Mouse (Mus musculus) gastrocnemius, postnatal 10 days (tissue): Measurements from ENCODE around the gene Gfod1. TPM values are rescaled to one million over a fixed set of nuclear protein-coding genes. Genes with fewer than 3 reads are reported as not detected.

Experiments used
- DNase-seq: peaks from one replicate; pipeline ENCODE4 v3.0.0; 2021; ENCODE audit warnings: mixed read lengths
- total RNA-seq, 2 experiments: library from RNA; stranded (reverse); gene quantifications; 2 replicates each; pipeline ENCODE4 v1.2.3; 2021

Gfod1 gene
- total RNA-seq, 2 experiments from 2014 or later: 6.2 to 6.8 TPM

GRCm38 (mm10) chr13:43200473-43200872 is 103.5 kb downstream of the Gfod1 start:
- no peak for DNase-seq

- peak; percentile 54 for DNase-seq
Observed at GRCm38 (mm10) chr13:43199749-43200148, 104.2 kb downstream of the Gfod1 start.

- DNase-seq: no peak
Observed at GRCm38 (mm10) chr13:43199282-43199681, 104.7 kb downstream of the Gfod1 start.

GRCm38 (mm10) chr13:43197187-43197586 is 106.8 kb downstream of the Gfod1 start:
- no peak for DNase-seq

GRCm38 (mm10) chr13:43196000-43196399 is 108.0 kb downstream of the Gfod1 start:
- DNase-seq: no peak

- DNase-seq: no peak
Observed at GRCm38 (mm10) chr13:43193932-43194331, 110.0 kb downstream of the Gfod1 start.

- DNase-seq: no peak
Observed at GRCm38 (mm10) chr13:43193266-43193665, 110.7 kb downstream of the Gfod1 start.

- no peak for DNase-seq
Observed at GRCm38 (mm10) chr13:43191741-43192192, 112.2 kb downstream of the Gfod1 start.

GRCm38 (mm10) chr13:43191290-43191689 is 112.7 kb downstream of the Gfod1 start:
- no peak for DNase-seq

GRCm38 (mm10) chr13:43187736-43188135 is 116.2 kb downstream of the Gfod1 start:
- DNase-seq: no peak

- no peak for DNase-seq
Observed at GRCm38 (mm10) chr13:43183248-43184055, 120.5 kb downstream of the Gfod1 start.

- peak; percentile 88 for DNase-seq
Observed at GRCm38 (mm10) chr13:43182465-43183201, 121.3 kb downstream of the Gfod1 start.

GRCm38 (mm10) chr13:43181104-43181503 is 122.9 kb downstream of the Gfod1 start:
- no peak for DNase-seq

- DNase-seq: no peak
Observed at GRCm38 (mm10) chr13:43177317-43177716, 126.7 kb downstream of the Gfod1 start.

GRCm38 (mm10) chr13:43176676-43177075 is 127.3 kb downstream of the Gfod1 start:
- no peak for DNase-seq

- peak; percentile 71 for DNase-seq
Observed at GRCm38 (mm10) chr13:43173262-43173661, 130.7 kb downstream of the Gfod1 start.

GRCm38 (mm10) chr13:43172036-43172713 is 131.8 kb downstream of the Gfod1 start:
- DNase-seq: no peak

- DNase-seq: peak; percentile 100
Observed at GRCm38 (mm10) chr13:43171020-43171710, 132.8 kb downstream of the Gfod1 start, which contains the start of gene Tbc1d7. TSS of gene Tbc1d7 (minus strand) at chr13:43171501.

GRCm38 (mm10) chr13:43167721-43168120 is 136.3 kb downstream of the Gfod1 start:
- no peak for DNase-seq

- DNase-seq: no peak
Observed at GRCm38 (mm10) chr13:43159429-43159828, 144.5 kb downstream of the Gfod1 start.

- DNase-seq: no peak
Observed at GRCm38 (mm10) chr13:43158281-43158680, 145.7 kb downstream of the Gfod1 start.

- no peak for DNase-seq
Observed at GRCm38 (mm10) chr13:43157370-43157769, 146.6 kb downstream of the Gfod1 start.
